Mouse (Mus musculus) E14TG2a.4 (cell line): ENCODE measurements around the gene Abcc2.

Experiments
- CTCF ChIP-seq: conservative IDR thresholded peaks from 2 replicates; pipeline ENCODE4 v1.5.1; 2014; ENCODE audit warnings: low read length
- NANOG ChIP-seq: IDR thresholded peaks from 2 replicates; pipeline ENCODE4 v1.6.1; 2014; ENCODE audit warnings: borderline replicate concordance, low read length, mixed read lengths
- POU5F1 ChIP-seq: IDR thresholded peaks from 2 replicates; pipeline ENCODE4 v1.6.1; 2014; ENCODE audit warnings: low read length, borderline replicate concordance

DNA sequence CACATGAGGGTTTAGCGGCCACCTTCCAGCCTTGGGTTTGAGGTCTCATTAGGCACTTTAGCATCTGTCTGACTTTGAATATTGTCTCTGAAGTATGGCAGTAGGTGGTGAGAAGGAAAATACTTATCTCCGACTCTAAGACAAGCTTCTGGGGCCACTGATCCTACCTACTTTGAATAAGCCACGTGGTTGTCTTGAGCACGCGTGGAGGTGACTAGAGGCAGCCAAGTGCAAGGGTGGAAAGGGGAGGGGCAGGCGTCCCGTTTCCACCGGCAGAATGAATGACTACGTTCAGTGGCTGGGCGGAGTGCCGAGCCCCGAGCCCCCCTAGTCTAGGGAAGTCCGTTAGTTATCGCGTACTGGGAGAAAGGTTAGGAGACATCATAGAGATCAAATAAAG, 65.1 kb downstream of the Abcc2 start:
- TF ChIP-seq CTCF (no peak), NANOG (no peak), POU5F1 (no peak)
